Mouse (Mus musculus) midbrain, embryonic 16.5 days (tissue): ENCODE data around the gene Prkag1. TPM values are rescaled to one million over a fixed set of nuclear protein-coding genes. Genes with fewer than 3 reads are reported as not detected.
"Not testable (repeated sequence)": the region's sequence is repeated elsewhere in the genome, so short reads cannot be mapped to it uniquely, and the experiment has no call there.

ENCODE experiments used
- ATAC-seq: fragments of 200-750 bp; cut with Nextera tagmentation; 2 replicates; pipeline ENCODE4 v1.8.0; 2017; ENCODE audit warnings: moderate TSS enrichment
- H3K27ac ChIP-seq: fragments of 300-500 bp; sonication (generic); 2 replicates; pipeline ENCODE4 v1.5.1; 2014; ENCODE audit warnings: mild to moderate bottlenecking, low read length, mixed read lengths
- H3K27me3 ChIP-seq: fragments of 300-500 bp; sonication (generic); 2 replicates; pipeline ENCODE4 v1.6.1; 2014; ENCODE audit warnings: low read depth, low read length, mixed read lengths; ENCODE audit not compliant: control insufficient read depth, insufficient read depth
- H3K36me3 ChIP-seq: fragments of 300-500 bp; sonication (generic); 2 replicates; pipeline ENCODE4 v1.6.1; 2014; ENCODE audit warnings: mild to moderate bottlenecking, low read length, moderate library complexity, mixed read lengths; ENCODE audit not compliant: control insufficient read depth, insufficient read depth
- H3K4me1 ChIP-seq: fragments of 300-500 bp; sonication (generic); 2 replicates; pipeline ENCODE4 v1.6.1; 2014; ENCODE audit warnings: mild to moderate bottlenecking, low read length, mixed read lengths; ENCODE audit not compliant: control insufficient read depth, insufficient read depth
- H3K4me2 ChIP-seq: fragments of 300-500 bp; sonication (generic); 2 replicates; pipeline ENCODE4 v1.6.1; 2014; ENCODE audit warnings: mild to moderate bottlenecking, low read length, mixed read lengths
- H3K4me3 ChIP-seq: fragments of 300-500 bp; sonication (generic); 2 replicates; pipeline ENCODE4 v1.5.1; 2014; ENCODE audit warnings: low read depth, mild to moderate bottlenecking, low read length, moderate library complexity, mixed read lengths
- H3K9ac ChIP-seq: fragments of 300-500 bp; sonication (generic); 2 replicates; pipeline ENCODE4 v1.6.1; 2014; ENCODE audit warnings: low read depth, low read length, mixed read lengths
- H3K9me3 ChIP-seq: fragments of 300-500 bp; sonication (generic); replicated peaks from 2 replicates; pipeline ENCODE4 v1.6.1; 2014; ENCODE audit warnings: mild to moderate bottlenecking, low read length, mixed read lengths; ENCODE audit not compliant: control insufficient read depth, poor library complexity, severe bottlenecking
- WGBS: fragments of 180-500 bp; shearing (Covaris S2); extraction: QIAGEN DNeasy Blood & Tissue Kit; methylation state at CpG from one replicate; pipeline ENCODE4 v1.1.7; 2014; 5-methylcytosine and 5-hydroxymethylcytosine counted together
- polyA plus RNA-seq: library from polyadenylated mRNA; unstranded; fragments of >200 nt; fragmentation: Nextera tagmentation; extraction: Ambion mirVana; gene quantifications from 2 replicates; pipeline ENCODE4 v1.2.1, GENCODE M21; 2015

Prkag1 gene
- polyA plus RNA-seq, 1 experiment from 2014 or later = 72.9 TPM

DNA sequence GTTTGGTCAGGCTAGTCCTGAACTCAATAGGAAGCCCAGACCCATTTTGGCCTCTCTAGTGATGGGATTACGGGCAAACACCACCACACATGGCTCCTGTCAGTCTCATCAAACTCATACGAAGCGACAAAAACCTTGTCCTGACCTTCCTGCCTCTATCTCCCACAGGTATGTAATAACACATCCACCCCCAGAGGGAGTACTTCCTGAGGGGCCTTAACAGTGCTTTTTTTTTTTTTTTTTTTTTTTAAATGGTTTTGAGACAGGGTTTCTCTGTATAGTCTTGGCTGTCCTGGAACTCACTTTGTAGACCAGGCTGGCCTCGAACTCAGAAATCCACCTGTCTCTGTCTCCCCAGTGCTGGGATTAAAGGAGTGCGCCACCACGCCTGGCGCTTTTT lies 13.2 kb downstream of the Prkag1 start:
- Histone ChIP-seq H3K36me3 (peaks cover 13% of the 10 kb centered on the region), H3K4me3 (no peak overlapping the region), H3K9me3 (no peaks in the 10 kb centered on the region), H3K4me1 (no peaks in the 10 kb centered on the region), H3K27ac (no peak overlapping the region), H3K9ac (no peak overlapping the region), H3K4me2 (no peak overlapping the region), H3K27me3 (no peaks in the 10 kb centered on the region)
- whole genome bisulfite sequencing = 93% methylated on average over 7 of the region's 7 CpGs
- ATAC-seq = no peak

DNA sequence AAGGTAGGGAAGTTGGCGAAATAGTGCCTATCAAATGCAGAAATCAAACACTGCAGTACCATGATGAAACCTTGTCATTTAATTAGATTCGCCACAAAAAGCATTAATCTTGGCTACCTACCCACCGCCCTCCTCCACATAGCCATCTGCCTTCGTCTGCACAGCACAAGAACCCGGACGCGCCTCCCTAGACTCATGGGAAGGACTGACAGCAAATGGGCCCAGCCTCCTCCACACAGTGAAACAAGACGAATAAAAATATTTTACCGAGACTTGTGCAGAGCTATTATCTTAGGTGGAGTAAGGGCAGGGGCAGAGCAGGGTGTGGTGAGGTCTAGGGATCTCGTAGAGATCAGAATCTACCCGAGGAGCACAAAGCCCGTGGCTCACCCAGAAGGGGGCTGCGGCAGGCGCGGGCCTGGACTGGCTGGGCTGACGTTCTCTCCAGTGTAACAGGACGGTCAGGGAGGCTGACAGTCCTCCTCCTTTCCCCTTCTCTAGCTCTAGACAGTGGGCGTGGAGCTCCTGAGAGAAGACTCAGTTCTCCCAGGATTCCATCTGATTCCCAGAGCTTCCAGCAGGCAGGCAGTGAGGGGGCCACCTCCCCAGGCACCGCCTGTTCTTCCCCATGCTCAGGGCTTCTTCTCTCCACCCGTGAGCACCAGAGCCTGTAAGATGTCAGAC lies 18.4 kb downstream of the Prkag1 start:
- H3K9me3 ChIP-seq = no peaks in the 10 kb centered on the region
- H3K4me2 ChIP-seq = no peak overlapping the region
- H3K9ac ChIP-seq = no peak overlapping the region
- 81% methylated on average over 20 of the region's 20 CpGs for WGBS
- peaks cover 18% of the 10 kb centered on the region for H3K36me3 ChIP-seq
- no peak overlapping the region for H3K27ac ChIP-seq
- peaks cover 20% of the 10 kb centered on the region for H3K27me3 ChIP-seq
- H3K4me1 ChIP-seq = peaks cover 12% of the 10 kb centered on the region
- no peak overlapping the region for H3K4me3 ChIP-seq
- no peak for ATAC-seq

DNA sequence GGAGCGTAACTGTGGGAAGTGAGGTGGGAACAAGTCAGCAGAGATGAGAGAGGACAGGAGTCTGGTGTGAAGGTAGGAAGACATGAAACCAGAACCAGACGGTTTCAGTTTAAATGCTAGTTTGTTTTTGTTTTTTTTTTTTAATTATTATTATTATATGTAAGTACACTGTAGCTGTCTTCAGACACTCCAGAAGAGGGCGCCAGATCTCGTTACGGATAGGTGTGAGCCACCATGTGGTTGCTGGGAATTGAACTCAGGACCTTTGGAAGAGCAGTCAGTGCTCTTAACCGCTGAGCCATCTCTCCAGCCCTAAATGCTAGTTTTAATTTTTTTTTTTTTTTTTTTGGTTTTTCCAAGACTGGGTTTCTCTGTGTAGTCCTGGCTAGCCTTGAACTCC lies 21.1 kb downstream of the Prkag1 start:
- not testable (repeated sequence) for H3K9me3 ChIP-seq, H3K4me3 ChIP-seq, H3K27ac ChIP-seq, H3K4me2 ChIP-seq, ATAC-seq, H3K9ac ChIP-seq
- Histone ChIP-seq H3K27me3 (peaks cover 43% of the 10 kb centered on the region), H3K36me3 (peaks cover 13% of the 10 kb centered on the region; the same call in 1 of the 2 replicates), H3K4me1 (peaks cover 31% of the 10 kb centered on the region)
- WGBS = 81% methylated on average over 6 of the region's 6 CpGs

DNA sequence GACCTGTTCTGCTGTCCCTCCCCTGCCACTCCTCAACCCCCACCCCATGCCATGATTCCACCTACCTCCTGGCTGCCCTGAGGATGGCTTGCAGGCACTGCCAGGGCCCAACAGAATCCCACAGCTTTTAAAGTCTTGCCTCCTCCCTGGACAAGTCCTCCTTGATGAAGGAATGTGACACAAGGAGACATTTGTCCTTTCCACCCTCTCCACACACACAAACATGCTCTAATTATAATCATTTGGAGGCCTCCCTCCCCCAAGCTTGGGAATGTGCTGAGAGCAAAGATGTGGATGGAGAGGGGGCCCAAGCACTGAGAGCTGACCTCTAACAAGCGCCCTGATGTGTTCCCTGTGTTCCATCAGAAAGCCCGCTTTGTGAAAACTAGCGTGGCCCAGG lies 21.9 kb downstream of the Prkag1 start, which contains the start of gene Ddn:
Gene Ddn (minus strand): TSS at position 101 of the 400 bp plus-strand sequence.
- WGBS = 59% methylated on average over 3 of the region's 3 CpGs
- Histone ChIP-seq H3K4me2 (peak within 1 kb of the TSS; percentile 58), H3K4me3 (peak within 1 kb of the TSS; percentile 44), H3K27me3 (peaks cover 50% of the 10 kb centered on the region), H3K4me1 (peaks cover 32% of the 10 kb centered on the region), H3K9ac (peak within 1 kb of the TSS; percentile 52; the same call in 1 of the 2 replicates), H3K27ac (no peak within 1 kb of the TSS), H3K36me3 (peaks cover 12% of the 10 kb centered on the region; the same call in 1 of the 2 replicates), H3K9me3 (no peaks in the 10 kb centered on the region)
- ATAC-seq = no peak

DNA sequence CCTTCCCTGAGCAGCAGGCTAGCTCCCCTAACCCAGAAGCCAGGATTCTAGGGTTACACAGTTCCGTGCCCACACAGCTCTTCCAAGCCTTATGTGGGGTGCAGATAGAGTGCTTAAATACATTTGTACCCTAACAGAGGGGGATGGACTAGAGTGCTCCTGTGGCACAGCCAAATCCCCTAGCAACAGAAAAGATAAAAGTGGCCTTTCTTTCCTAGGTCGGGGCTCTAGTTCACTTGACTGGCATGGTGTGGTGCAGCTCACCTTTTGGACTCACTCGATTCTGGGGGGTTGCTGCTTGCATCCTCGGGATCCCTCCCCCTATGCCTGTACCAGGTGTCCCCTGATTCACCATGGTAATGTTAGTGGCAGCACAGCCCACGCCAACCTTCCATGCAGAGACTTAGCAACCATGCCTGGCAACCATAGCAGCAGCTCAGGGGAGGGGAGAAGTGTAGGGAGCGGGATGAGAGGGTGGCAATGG lies 22.6 kb downstream of the Prkag1 start:
- Histone ChIP-seq H3K27me3 (peaks cover 55% of the 10 kb centered on the region), H3K36me3 (0 out of 2 replicates have a peak, but pooled peaks cover 6% of the 10 kb centered on the region), H3K27ac (no peak overlapping the region), H3K9ac (0 out of 2 replicates have a peak overlapping the region, but pooled peaks have one; percentile 52), H3K4me2 (peak overlapping the region; percentile 58), H3K9me3 (no peaks in the 10 kb centered on the region), H3K4me3 (peak overlapping the region; percentile 44; the same call in 1 of the 2 replicates), H3K4me1 (peaks cover 32% of the 10 kb centered on the region)
- 7% methylated on average over 6 of the region's 6 CpGs for WGBS
- ATAC-seq = no peak

DNA sequence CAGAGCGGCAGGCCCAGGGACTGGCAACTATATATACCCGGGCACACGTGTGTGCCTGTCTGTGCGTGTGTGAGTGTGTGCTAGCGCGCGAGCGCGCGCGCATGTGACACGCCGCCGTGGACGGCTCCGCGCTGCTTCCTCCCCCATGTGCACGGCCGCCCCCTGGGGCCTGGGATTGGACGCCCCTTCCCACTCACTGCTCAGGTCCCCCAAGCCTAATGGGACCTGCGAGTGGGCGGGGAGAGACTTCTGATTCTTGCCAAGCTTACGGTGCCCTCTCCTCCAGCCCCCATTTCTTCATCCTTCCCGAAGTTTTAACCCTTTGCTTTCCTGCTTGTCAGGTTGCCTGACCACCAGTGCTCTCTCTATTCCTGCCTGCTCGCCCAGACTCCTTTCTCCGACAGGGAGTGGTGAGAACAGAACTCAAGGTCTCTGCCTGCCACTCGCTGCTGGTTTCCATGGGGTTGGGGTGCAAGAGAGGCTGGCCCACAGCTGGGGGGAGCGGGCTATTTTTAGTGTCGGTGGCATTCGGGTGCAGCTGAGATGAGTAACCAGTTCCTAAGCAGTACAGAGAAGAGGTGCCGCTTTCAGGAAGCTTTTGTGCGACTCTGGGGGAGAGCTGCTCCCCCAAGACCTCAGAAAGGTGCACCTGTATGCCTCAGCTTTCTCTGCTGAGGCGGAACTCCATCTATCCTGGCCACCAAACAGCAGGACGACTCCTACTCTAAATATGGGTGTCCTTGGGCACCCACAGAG lies 23.2 kb downstream of the Prkag1 start:
- Histone ChIP-seq H3K9me3 (no peaks in the 10 kb centered on the region), H3K36me3 (0 out of 2 replicates have a peak, but pooled peaks cover 4% of the 10 kb centered on the region), H3K4me3 (peak overlapping the region; percentile 44), H3K27me3 (peaks cover 61% of the 10 kb centered on the region), H3K27ac (no peak overlapping the region), H3K4me1 (peaks cover 32% of the 10 kb centered on the region), H3K4me2 (peak overlapping the region; percentile 58), H3K9ac (peak overlapping the region; percentile 52)
- under 1% methylated on average over 29 of the region's 34 CpGs for WGBS
- ATAC-seq = 0 out of 2 replicates have a peak, but pooled peaks have one; percentile 26

DNA sequence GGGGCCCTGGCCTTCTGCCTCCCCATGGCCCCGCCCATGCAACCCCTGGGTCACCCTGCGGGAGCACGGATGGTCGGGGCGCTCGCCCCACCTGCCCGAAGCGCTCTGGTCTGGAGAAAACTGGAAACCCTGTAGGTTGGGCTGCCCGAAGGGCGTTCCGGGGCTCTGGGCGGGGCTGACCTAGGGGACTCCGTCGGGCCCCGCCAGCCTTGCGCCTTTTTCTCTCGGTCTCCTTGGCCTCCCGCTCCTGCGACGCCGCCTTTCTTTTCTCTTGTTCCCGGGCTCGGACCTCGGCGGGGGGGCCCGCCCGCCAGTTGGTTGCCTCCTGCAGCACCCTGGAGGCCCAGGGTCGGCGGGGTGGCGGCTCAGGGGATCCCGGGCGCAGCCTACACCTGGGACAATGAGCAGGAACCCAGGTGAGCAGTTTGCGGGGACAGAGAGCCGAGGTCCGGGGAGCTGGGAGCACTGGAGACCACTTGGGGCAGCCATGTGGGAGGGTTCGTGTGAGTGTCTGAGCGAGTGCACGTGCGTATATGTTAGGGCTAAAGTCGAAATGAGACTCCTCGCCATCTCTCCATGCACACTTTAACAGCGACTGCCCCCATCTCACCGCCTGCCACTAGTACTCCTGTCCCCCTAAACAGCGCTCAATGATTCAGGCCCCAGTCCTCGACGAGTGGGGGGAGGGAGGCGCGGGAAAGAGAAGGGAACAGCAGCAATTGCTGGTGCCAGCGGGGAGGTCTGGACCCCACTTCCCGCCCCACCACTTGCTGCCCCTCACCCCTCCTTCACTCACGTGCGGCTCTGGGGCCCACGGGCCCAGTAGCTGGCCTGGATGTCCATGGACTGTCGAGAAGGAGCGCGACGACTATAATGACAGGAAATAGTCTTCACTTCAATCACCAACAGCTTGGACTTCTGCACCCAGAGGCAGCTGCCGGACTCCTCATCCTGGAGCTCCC lies 24.2 kb downstream of the Prkag1 start:
- Histone ChIP-seq H3K4me1 (peaks cover 32% of the 10 kb centered on the region), H3K9ac (peak overlapping the region; percentile 52), H3K4me3 (peak overlapping the region; percentile 44), H3K27ac (no peak overlapping the region), H3K4me2 (peak overlapping the region; percentile 58), H3K9me3 (no peaks in the 10 kb centered on the region), H3K36me3 (0 out of 2 replicates have a peak, but pooled peaks cover 2% of the 10 kb centered on the region), H3K27me3 (peaks cover 71% of the 10 kb centered on the region)
- ATAC-seq = no peak
- under 1% methylated on average over 55 of the region's 58 CpGs for WGBS

DNA sequence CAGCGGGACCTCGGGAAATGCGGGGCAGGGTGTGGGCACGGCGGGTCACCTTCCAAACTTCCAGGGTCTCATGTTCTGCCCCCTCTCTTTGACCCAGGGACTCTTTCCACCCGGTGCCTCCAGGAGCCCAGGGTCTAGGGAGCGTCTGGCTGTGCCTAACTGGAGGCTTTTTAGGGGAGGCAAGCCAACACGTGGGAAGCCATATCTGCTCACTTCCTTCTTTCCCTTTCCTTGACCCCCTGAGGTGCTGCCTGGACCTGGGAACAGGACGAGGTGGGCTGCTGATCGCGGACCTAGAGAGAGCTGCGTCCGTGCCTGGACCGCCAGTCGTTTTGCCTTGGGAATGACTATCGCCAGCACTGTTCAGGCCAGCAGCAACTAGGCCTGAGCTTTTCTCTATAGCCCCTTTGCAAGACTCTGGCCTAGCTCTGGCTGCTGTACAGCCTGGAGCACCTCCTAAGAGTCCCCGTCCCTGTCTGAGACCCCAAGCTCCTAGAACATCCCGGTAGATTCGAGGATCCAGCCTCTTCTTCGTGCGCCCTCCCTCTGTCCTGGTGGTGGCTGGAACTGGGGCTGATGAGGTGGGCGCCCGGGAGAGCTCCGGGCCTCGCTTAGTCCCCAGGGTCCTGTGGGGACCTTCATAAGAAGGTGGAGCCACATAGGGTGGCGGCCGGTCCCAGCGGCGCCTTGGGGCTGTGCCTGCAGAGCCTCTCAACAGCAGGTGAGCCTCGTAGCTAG lies 25.1 kb downstream of the Prkag1 start:
- peak overlapping the region; percentile 89 for H3K4me2 ChIP-seq

More for the DNA sequence above, 25.1 kb downstream of the Prkag1 start:
- 7% methylated on average over 30 of the region's 30 CpGs for WGBS
- H3K36me3 ChIP-seq = no peaks in the 10 kb centered on the region
- no peak overlapping the region for H3K27ac ChIP-seq
- no peaks in the 10 kb centered on the region for H3K9me3 ChIP-seq
- ATAC-seq = no peak
- peaks cover 79% of the 10 kb centered on the region for H3K27me3 ChIP-seq
- H3K4me3 ChIP-seq = peak overlapping the region; percentile 44; the same call in 1 of the 2 replicates
- no peak overlapping the region for H3K9ac ChIP-seq
- H3K4me1 ChIP-seq = peaks cover 32% of the 10 kb centered on the region
